Mouse (Mus musculus) cerebellum, adult 2 months (tissue): ENCODE results near the gene Cd7.

ENCODE experiments used
- CTCF ChIP-seq: fragments of 200-500 bp; IDR thresholded peaks from 2 replicates; pipeline ENCODE4 v1.5.1; 2011; ENCODE audit warnings: low read depth, mild to moderate bottlenecking, control low read depth, low read length, moderate library complexity, borderline replicate concordance; ENCODE audit not compliant: insufficient read depth
- POLR2A ChIP-seq: fragments of 200-500 bp; IDR thresholded peaks from 2 replicates; pipeline ENCODE4 v1.6.1; 2011; ENCODE audit warnings: low read length, control low read depth, borderline replicate concordance; ENCODE audit not compliant: insufficient read depth

- TF ChIP-seq CTCF (no peak), POLR2A (no peak)
Measured at GRCm38 (mm10) chr11:121039302-121039701, at the start of gene Cd7.
